Mouse (Mus musculus) intestine, embryonic 14.5 days (tissue): ENCODE measurements around the gene Ctsw. TPM values are rescaled to one million over a fixed set of nuclear protein-coding genes. Genes with fewer than 3 reads are reported as not detected.

Source experiments
- ATAC-seq: fragments of 200-750 bp; cut with Nextera tagmentation; replicated peaks from 2 replicates; pipeline ENCODE4 v1.8.0; 2017; ENCODE audit warnings: low read depth, moderate number of reproducible peaks, moderate TSS enrichment, moderate library complexity; ENCODE audit not compliant: low FRiP score, low TSS enrichment
- DNase-seq: peaks from one replicate; pipeline ENCODE4 v3.0.0-alpha.2; 2018; ENCODE audit warnings: low spot score
- H3K27ac ChIP-seq: fragments of 300-500 bp; sonication (generic); 2 replicates; pipeline ENCODE4 v1.5.1; 2014; ENCODE audit warnings: low read depth, mild to moderate bottlenecking, control low read depth
- H3K27me3 ChIP-seq: fragments of 300-500 bp; sonication (generic); replicated peaks from 2 replicates; pipeline ENCODE4 v1.6.1; 2014; ENCODE audit warnings: low read length, control low read depth; ENCODE audit not compliant: control insufficient read depth, insufficient read depth
- H3K36me3 ChIP-seq: fragments of 300-500 bp; sonication (generic); 2 replicates; pipeline ENCODE4 v1.6.1; 2014; ENCODE audit warnings: low read length, control low read depth; ENCODE audit not compliant: control insufficient read depth, insufficient read depth
- H3K4me1 ChIP-seq: fragments of 300-500 bp; sonication (generic); replicated peaks from 2 replicates; pipeline ENCODE4 v1.6.1; 2014; ENCODE audit warnings: low read length, control low read depth, mixed read lengths; ENCODE audit not compliant: control insufficient read depth, insufficient read depth
- H3K4me2 ChIP-seq: fragments of 300-500 bp; sonication (generic); 2 replicates; pipeline ENCODE4 v1.6.1; 2014; ENCODE audit warnings: low read length
- H3K4me3 ChIP-seq: fragments of 300-500 bp; sonication (generic); 2 replicates; pipeline ENCODE4 v1.5.1; 2014; ENCODE audit warnings: low read depth, low read length, control low read depth, mixed read lengths
- H3K9ac ChIP-seq: fragments of 300-500 bp; sonication (generic); 2 replicates; pipeline ENCODE4 v1.6.1; 2014; ENCODE audit warnings: mild to moderate bottlenecking, low read length
- H3K9me3 ChIP-seq: fragments of 300-500 bp; sonication (generic); 2 replicates; pipeline ENCODE4 v1.6.1; 2016; ENCODE audit warnings: low read length, control low read depth; ENCODE audit not compliant: control insufficient read depth
- WGBS: fragments of 180-500 bp; shearing (Covaris S2); extraction: QIAGEN DNeasy Blood & Tissue Kit; methylation state at CpG from one replicate; pipeline ENCODE4 v1.1.7; 2014; 5-methylcytosine and 5-hydroxymethylcytosine counted together
- polyA plus RNA-seq: library from polyadenylated mRNA; unstranded; fragments of >200 nt; fragmentation: Nextera tagmentation; extraction: Ambion mirVana; gene quantifications from 2 replicates; pipeline ENCODE4 v1.2.1, GENCODE M21; 2014

The Ctsw gene
- polyA plus RNA-seq, 1 experiment from 2014 or later, result 1.6 TPM

DNA sequence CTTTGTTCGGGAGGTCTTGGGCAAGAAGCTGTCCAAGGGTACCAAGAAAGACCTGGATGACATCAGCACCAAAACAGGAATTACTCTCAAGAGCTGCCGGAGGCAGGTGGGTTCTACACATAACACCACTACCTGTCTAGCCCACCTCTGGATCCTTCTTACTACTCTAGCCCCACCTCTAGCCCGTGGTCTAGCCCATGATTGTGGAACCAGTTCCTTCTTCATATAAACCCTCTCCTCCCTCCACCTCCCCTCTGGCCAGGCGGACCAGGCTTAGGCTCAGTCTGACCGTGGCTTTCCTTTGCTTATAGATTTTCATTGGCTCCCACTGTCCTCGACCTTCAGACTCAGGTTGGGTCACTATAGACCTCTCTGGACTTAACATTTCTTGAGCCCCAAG lies 6.9 kb downstream of the Ctsw start:
- Histone ChIP-seq H3K4me1 (peaks cover 30% of the 10 kb centered on the region), H3K27ac (no peak overlapping the region), H3K9me3 (no peaks in the 10 kb centered on the region), H3K4me3 (peak overlapping the region; percentile 91), H3K4me2 (peak overlapping the region; percentile 66), H3K9ac (no peak overlapping the region; the same call in 1 of the 2 replicates), H3K27me3 (no peaks in the 10 kb centered on the region), H3K36me3 (peaks cover 39% of the 10 kb centered on the region)
- ATAC-seq (no peak), DNase-seq (no peak)
- WGBS, result 88% methylated on average over 6 of the region's 6 CpGs

DNA sequence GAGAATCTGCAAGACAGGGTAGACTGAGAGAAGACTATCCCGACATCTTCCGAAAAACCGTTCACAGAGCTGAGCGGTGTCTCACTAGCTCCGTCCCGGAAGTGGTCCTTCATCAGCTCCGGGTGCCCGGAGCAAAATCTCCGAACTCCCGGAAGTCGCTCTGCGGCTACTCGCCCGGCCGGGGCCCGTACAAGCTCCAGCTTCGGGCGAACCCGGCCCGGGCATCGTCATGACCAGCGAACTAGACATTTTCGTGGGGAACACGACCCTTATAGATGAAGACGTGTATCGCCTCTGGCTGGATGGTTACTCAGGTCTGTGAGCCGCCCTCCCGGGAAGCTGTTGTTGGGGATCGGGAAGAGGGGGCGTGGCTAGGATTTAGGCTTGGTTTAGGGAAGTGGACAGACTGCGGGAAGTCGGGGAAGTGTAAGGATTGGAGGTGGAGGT lies 7.8 kb downstream of the Ctsw start, which contains the start of gene Fibp:
Gene Fibp (plus strand): TSS at position 151 of the 447 bp plus-strand sequence.
- peak within 1 kb of the TSS; percentile 70 for H3K9ac ChIP-seq

DNA sequence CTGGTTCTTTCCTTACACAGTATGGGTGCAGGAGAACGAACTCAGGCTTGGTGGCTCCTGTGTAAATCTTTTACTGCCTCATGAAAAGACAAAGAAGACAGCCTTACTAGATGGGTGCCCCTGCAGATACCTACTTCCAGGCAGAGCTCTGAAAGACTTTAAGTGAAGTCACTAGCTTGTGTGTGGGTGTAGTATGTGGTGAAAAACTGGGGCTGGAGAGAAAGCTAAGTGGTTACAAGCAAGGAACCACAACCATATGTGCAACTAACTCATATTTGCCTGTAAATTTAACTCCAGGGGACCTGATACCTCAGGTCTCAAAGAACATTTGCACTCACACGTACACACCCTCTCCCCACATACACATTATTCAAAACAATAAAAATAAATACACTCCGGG lies 8.4 kb downstream of the Ctsw start:
- H3K9me3 ChIP-seq, result no peaks in the 10 kb centered on the region
- peak overlapping the region; percentile 91 for H3K4me3 ChIP-seq
- peak overlapping the region; percentile 66 for H3K4me2 ChIP-seq
- DNase-seq (no peak), ATAC-seq (no peak)
- H3K36me3 ChIP-seq, result peaks cover 25% of the 10 kb centered on the region
- no peak overlapping the region; the same call in 1 of the 2 replicates for H3K27ac ChIP-seq
- 35% methylated on average over 3 of the region's 3 CpGs for WGBS
- H3K27me3 ChIP-seq, result no peaks in the 10 kb centered on the region
- peak overlapping the region; percentile 70 for H3K9ac ChIP-seq
- H3K4me1 ChIP-seq, result peaks cover 44% of the 10 kb centered on the region

More for the DNA sequence above, 7.8 kb downstream of the Ctsw start, which contains the start of gene Fibp:
- peak; percentile 65 for ATAC-seq
- Histone ChIP-seq H3K4me3 (peak within 1 kb of the TSS; percentile 91), H3K27ac (peak within 1 kb of the TSS; percentile 34; the same call in 1 of the 2 replicates), H3K27me3 (no peaks in the 10 kb centered on the region), H3K4me1 (peaks cover 38% of the 10 kb centered on the region), H3K36me3 (peaks cover 30% of the 10 kb centered on the region), H3K9me3 (no peaks in the 10 kb centered on the region), H3K4me2 (peak within 1 kb of the TSS; percentile 66)
- peak; percentile 96 for DNase-seq
- WGBS, result under 1% methylated on average over 32 of the region's 32 CpGs

DNA sequence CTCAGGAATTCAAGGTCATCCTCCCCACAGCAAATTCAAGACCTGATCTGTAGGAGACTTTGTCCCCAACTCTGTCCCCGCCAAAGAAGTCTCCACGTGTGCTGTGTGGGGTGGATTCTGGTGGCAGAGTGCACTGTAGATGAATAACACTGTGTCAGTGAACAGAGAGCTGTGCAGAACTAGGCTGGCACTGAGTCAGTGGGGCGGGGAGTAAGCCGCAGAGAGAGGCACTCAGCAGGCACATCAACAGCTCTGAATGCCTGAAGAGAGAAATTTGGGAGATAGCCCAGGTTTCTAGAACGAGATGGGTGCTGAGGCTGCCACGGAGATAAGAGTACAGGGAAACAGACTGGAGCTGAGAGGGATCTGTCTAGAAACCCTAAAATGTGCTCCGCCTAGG lies 9.3 kb downstream of the Ctsw start:
- WGBS, result 72% methylated on average over 7 of the region's 7 CpGs
- ATAC-seq, result no peak
- no peak overlapping the region for H3K27ac ChIP-seq
- no peaks in the 10 kb centered on the region for H3K27me3 ChIP-seq
- no peak for DNase-seq
- H3K36me3 ChIP-seq, result peaks cover 26% of the 10 kb centered on the region
- no peak overlapping the region for H3K4me2 ChIP-seq
- no peak overlapping the region for H3K4me3 ChIP-seq
- no peak overlapping the region for H3K9ac ChIP-seq
- no peaks in the 10 kb centered on the region for H3K9me3 ChIP-seq
- H3K4me1 ChIP-seq, result peaks cover 40% of the 10 kb centered on the region

DNA sequence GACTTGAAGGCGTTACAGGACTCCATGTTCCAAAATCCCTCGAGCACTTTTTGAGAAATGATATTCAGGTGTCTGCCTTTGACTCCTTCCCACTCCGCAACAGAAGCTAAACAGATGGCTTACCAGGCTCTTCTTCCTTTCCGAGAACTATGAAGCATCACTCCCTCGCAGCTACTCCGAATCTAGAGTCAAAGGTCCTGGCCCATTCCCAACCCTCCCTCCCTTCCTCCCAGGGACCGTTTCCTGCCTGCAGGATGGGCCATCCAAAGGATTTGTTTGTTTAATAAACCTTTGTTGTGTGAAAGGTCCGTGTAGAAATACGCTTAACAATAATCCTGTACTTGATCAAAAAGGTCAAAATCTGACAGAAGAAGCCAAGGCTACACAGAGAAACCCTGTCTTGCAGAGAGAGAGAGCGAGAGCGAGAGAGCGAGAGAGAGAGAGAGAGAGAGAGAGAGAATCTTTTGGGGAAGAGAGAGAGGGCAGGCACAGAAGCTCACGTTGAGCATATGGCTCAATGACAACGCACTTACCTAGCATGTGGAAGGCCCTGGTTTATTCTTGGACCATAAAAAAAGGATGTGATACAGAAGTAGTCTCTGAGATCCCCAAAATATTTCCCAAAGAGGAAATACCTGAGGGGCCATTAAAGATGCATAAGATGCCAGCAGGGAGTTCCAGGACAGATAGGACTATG lies 10.4 kb downstream of the Ctsw start, which contains the start of gene Ccdc85b:
Gene Ccdc85b (minus strand): TSS at position 149 of the 697 bp plus-strand sequence.
- Histone ChIP-seq H3K9me3 (no peaks in the 10 kb centered on the region), H3K36me3 (peaks cover 27% of the 10 kb centered on the region), H3K4me3 (peak within 1 kb of the TSS; percentile 72), H3K9ac (peak within 1 kb of the TSS; percentile 75), H3K4me1 (peaks cover 37% of the 10 kb centered on the region), H3K27me3 (no peaks in the 10 kb centered on the region), H3K27ac (peak within 1 kb of the TSS; percentile 84), H3K4me2 (peak within 1 kb of the TSS; percentile 94)
- DNase-seq (no peak), ATAC-seq (no peak)
- 9% methylated on average over 14 of the region's 14 CpGs for WGBS

DNA sequence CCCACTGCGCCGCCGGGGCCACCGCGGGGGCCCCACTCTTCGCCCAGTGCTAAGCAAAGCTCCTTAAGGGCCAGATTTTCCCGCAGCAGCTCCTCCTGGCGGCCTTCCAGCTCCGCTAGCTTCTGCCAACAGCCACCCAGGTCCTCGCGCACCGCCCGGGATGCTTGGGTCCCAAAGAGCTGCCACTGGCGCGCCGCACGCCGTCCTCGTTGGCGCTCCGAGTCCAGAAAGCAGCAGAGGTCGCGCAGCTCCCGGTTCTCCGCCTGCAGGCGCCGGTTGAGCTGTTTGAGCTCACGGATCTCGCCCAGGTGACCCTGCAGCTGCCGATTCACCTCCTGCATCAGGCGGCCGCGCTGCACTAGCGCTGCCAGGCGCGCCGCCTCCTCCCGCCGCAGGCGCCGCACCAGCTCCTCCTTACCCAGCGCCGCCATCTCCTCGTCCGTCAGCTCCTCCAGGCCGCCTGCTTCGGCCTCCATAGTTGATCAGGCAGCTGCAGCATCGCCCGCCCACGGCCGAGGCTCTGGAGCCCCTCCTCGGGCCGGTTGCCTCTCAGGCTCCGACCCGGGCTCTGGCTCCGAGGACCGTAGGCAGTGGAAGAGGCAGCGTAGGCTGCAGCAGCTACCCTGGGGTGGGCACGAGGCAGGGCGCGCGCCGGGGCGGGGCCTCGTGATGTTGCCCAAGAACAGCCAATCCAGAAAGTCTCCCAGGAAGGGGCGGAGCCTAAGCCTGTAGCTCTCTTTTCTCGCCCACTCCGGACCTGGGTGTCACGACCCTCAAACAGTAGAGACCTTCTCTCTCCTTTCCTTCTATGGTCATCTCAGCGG lies 11.2 kb downstream of the Ctsw start:
- H3K27me3 ChIP-seq, result no peaks in the 10 kb centered on the region
- H3K4me2 ChIP-seq, result peak overlapping the region; percentile 94
- under 1% methylated on average over 70 of the region's 70 CpGs for WGBS
- ATAC-seq (peak; percentile 89), DNase-seq (peak; percentile 93)
- H3K36me3 ChIP-seq, result peaks cover 20% of the 10 kb centered on the region; the same call in 1 of the 2 replicates
- peak overlapping the region; percentile 72 for H3K4me3 ChIP-seq
- H3K9ac ChIP-seq, result peak overlapping the region; percentile 75
- H3K4me1 ChIP-seq, result peaks cover 37% of the 10 kb centered on the region
- peak overlapping the region; percentile 84 for H3K27ac ChIP-seq
- H3K9me3 ChIP-seq, result no peaks in the 10 kb centered on the region

DNA sequence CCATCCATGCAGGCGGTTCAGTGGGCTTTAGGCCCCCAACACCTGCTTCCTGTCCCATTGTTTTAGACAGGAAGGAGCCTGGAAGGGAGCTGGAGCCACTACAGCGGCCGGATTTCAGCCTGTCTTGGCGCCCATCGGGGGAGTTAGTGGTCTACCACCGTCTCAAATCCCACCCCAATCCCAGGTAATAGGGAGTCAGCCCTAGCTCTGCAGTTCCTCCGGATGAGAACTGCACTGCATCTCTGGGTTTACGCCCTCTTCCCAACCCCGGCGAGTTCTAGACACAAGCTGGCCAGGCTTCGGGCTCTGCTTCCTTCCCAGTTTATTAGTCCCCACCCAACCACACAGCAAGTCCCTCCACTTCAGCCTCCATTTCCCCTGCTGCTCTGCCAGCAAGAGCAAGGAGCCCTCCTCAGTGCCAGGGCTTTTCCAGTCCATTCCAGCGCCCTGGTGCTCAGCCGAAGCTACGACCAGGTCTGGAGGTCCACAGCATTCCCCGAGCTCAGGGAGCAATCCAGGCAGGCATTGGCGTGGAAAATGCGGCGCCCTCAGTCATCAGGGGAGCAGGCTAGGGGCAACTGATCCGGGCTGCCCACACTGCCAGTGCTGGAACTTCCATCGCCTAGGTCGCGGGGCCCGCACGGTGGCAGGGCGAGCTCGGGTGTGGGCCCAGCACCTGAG lies 11.9 kb downstream of the Ctsw start:
- DNase-seq (peak; percentile 69), ATAC-seq (peak; percentile 20; the same call in 1 of the 2 replicates)
- WGBS, result 2% methylated on average over 26 of the region's 26 CpGs
- Histone ChIP-seq H3K27me3 (no peaks in the 10 kb centered on the region), H3K4me3 (peak overlapping the region; percentile 72), H3K36me3 (peaks cover 20% of the 10 kb centered on the region; the same call in 1 of the 2 replicates), H3K4me1 (peaks cover 32% of the 10 kb centered on the region), H3K4me2 (peak overlapping the region; percentile 94), H3K9ac (peak overlapping the region; percentile 75), H3K9me3 (no peaks in the 10 kb centered on the region), H3K27ac (peak overlapping the region; percentile 84)

DNA sequence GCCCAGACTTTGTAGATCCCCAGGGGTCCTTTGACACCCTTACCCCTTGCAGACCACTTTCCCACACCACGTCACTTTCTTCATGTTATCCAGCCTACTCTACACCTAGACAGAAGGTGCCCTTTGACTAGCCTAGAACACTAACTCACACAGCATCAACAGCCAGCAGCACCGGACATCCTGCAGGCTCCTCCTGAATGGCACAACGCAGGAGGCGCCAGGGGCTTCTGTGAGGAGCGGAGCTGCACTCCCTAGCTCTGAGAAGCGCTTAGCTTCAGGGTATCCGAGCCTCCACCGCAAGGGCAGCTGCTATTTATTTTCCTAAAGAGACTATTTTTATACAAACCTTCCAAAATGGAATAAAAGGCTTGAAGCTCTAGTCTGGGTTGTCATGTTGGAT lies 12.7 kb downstream of the Ctsw start:
- H3K9me3 ChIP-seq, result no peaks in the 10 kb centered on the region
- H3K27me3 ChIP-seq, result peaks cover 1% of the 10 kb centered on the region
- peak overlapping the region; percentile 94 for H3K4me2 ChIP-seq
- H3K4me3 ChIP-seq, result peak overlapping the region; percentile 72
- peak overlapping the region; percentile 75 for H3K9ac ChIP-seq
- H3K27ac ChIP-seq, result no peak overlapping the region
- H3K4me1 ChIP-seq, result peaks cover 26% of the 10 kb centered on the region
- ATAC-seq (no peak), DNase-seq (no peak)
- H3K36me3 ChIP-seq, result peaks cover 20% of the 10 kb centered on the region; the same call in 1 of the 2 replicates
- WGBS, result 53% methylated on average over 8 of the region's 8 CpGs
